Mouse (Mus musculus) kidney, adult 18-20 months (tissue): ENCODE measurements around the gene Hba-x.

ENCODE experiments used
- DNase-seq: peaks from one replicate; pipeline ENCODE4 v3.0.0; 2021

The Hba-x gene

DNA sequence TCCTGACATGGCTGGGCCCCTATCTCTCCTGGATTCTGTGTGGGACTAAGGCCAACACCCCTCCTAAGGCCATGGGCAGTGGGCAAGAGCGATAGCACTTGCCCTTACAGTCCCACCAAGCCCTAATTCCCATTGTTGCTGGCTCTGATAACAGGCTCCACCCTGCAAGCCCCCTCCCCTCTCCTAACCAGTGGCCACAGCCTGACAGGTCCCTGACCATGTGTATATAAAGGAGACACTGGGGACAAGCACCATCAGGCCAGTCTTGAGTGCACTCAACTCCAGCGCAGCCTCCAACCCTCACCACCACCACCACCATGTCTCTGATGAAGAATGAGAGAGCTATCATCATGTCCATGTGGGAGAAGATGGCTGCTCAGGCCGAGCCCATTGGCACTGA lies at the start of gene Hba-x:
Gene Hba-x (plus strand): TSS at position 54 of the 400 bp plus-strand sequence.
- DNase-seq = no peak

DNA sequence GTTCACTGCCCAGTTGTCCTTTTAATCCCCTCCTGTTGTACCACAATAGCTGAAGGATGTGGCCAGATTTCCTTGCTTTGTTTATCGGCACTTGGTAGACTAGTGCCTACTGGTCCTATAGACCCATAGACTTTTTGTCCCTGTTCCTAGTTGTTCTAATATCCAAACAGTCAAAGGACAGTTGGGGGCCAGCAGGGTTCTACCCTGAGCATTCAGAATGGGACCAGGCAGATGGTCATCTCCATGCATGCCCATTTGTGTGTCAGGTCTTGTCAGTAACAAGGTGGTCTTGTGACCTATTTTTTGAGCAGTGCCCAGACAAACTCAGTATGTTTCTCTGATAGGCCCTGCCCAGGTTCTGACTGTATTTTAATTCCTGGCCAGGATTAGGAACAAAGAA lies 49.2 kb upstream of the Hba-x start:
- no peak for DNase-seq

DNA sequence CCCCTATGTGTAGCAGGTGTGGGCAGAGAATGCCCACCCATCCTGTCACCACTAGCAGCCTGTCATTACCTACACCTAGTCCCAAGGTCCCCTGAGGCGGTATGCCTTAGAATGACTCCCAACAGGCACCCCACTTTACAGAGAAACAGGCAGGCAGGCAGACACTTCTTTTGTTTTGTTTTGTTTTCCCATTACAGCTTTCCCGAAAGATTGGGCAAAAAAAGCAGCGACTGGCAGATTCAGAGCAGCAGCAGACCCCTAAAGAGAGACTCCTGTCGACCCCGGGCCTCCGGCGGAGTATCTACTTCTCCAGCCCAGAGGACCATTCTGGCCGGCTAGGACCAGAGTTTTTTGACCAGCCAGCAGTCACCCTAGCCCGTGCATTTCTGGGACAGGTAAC lies 48.6 kb upstream of the Hba-x start:
- DNase-seq = no peak

DNA sequence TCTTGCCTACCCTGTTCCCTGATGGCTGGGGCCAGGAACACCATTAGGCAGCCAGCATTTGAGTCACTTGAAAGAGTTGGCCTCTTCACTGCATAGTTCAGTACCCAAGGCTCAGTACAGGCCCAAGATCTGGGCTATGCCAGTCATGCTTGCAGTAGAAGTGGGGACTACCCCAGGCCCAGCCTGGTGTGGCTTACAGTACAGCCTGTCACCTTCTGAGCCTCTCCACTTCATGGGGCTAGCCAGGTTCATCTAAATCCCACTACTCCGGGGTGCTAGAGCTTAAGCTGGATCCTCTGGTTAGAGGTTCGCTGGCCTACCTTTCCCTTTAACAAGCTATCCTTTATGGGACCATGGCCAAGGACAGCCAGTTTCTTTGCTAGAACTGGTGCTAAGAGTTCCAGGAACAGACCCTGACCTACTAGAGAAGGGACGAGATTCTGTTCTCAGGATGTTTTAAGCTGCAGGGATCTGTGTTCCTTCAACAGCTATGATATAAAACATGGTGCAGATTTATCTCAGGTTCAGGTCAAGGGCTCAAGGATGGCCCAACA lies 47.8 kb upstream of the Hba-x start:
- DNase-seq = no peak

DNA sequence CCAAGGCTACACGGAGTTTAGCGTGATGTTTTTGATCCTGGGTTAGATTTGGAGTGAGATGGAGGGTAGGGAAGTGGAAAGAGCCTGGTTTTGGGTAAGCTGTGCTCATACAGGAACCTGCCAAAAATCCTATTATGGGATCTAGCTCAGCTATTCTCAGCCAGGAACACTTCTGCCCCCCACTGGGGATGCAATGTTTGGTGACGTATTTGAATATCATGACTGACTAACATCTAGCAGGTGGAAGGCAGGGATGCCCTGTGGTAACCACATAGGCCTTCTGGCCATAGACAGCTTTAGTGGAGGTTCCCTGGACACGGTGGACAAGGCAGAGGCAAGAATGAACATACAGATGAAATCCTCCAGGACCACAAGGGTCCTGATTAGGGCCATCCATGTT lies 46.0 kb upstream of the Hba-x start:
- no peak for DNase-seq

DNA sequence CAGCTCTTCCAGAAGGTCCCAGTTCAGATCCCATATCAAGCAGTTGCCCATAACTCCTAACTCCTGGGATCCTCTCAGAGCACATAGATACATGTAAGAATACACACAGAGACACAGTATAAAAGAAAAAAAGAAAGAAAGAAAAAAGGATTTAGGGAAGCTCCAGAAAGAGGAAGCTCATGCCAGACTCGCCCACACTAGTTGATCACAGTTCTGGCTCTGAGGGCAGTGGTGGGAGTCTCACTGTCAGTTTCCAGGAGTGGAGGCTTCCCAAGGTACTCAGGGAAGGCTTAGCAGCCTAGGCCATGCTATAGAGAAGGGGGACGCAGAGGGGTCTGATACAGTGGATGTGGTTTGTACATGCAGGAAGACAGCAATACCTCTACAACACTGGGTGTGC lies 45.1 kb upstream of the Hba-x start:
- no peak for DNase-seq

- DNase-seq = no peak
Measured at GRCm38 (mm10) chr11:32232848-32233247, 43.4 kb upstream of the Hba-x start.

GRCm38 (mm10) chr11:32233895-32234294 lies 42.3 kb upstream of the Hba-x start:
- DNase-seq = no peak

DNA sequence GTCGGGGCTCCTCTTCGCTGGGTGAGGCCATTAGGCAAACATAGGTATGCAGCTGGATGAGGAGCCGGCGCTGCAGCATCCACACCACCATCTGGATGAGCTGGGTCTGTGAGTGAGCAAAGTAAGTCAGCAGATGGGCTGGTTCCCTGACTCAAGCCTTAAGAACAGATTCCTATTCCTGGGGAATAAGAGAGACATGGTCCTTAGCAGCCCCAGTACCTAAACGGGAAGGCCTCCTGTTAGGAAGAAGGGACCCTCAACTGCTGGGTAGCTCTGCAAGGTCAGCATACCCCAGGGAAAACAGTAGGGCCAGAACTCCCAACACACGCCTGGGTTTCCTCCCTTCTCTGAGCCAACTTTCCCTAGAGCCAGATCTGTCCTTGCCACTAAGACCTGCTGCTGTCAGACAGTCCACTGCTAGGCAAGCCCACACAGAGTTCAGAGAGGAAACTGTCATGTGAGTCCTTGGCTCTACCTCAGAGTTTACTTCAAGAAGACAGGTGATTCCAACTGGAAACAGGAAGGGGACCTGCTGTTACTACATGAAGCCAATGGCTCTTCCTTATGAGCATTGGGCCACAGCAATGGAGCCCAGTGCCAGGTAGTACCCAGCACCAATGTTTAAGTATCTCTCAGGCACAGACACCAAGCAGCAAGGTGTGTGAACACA lies 41.2 kb upstream of the Hba-x start:
- DNase-seq = no peak

DNA sequence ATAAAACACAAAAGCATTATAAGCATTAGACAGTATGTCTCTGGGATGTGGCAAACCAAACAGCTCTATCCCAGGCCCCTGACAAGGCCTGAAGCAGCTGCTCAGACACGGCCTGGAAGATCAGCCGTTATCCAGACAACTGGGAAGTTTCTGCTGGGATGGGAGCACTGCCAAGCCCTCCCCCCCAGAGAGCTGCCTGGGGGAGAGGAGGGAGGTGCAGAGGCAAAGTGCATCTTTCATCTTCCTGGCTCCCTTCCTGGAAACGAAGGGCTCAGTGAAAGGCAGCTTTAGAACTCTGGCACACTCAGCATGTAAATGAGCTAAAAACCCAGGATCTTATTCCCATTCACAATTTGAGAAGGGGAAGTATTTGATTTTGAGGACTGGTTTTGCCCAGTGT lies 40.6 kb upstream of the Hba-x start:
- DNase-seq = peak; percentile 82

GRCm38 (mm10) chr11:32236132-32236531 lies 40.1 kb upstream of the Hba-x start:
- no peak for DNase-seq

GRCm38 (mm10) chr11:32236712-32237410 lies 39.3 kb upstream of the Hba-x start:
- peak; percentile 65 for DNase-seq

DNA sequence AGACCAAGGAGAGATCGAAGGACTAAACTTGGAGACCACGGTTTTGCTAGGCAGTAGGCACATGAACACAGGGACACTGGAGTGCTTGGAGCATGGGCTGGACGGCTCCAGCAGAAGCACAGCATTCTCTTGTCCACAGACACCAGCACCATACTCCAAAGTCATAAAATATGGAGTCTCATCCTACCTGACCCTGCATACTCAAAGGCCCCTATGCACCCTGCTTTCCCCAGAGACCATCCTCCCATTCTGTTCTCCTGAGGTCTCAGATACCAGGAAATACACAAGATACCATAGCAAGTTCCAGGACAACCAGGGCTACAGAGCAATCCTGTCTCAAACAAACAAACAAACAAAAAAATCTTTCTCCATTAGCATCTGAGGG lies 38.8 kb upstream of the Hba-x start:
- no peak for DNase-seq

- DNase-seq = peak; percentile 85
Measured at GRCm38 (mm10) chr11:32238093-32238860, 37.9 kb upstream of the Hba-x start.

DNA sequence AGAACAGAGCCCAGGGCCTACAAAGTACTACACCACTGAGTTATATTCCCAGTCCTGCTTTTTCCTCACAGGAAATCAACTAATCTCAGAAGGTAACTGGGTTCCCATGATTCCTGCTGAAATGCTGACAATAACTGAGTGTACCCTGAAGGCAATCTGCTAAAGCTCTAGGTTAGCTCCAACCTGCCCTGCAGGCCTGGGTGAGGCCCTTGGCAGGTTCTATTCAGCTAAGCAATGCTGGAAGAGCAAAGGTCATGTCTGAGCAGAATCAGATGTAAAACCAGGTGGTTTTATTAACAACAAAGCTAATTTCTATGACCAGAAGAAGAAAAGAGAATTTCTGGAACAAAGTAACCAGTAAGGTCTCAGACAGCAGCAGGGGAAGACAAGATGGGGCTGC lies 34.8 kb upstream of the Hba-x start:
- no peak for DNase-seq

DNA sequence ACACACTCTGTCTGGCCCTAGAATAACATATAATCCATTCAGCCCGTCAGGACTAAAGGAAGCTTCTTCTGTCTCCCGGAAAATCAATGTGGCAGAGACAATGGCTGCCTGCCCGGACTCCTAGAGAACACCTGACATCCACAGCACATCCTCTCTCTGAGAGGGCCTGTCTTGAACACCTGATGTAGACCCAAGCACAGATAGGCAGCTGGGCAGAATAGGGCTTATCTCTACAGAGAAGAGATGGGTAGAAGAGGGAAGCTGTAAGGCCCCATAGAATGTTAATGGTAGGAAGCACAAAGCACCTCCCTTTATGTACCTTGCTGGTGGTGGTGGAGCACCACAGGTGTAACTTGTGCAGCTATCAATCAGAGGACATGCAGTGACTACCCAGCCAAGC lies 34.0 kb upstream of the Hba-x start:
- DNase-seq = no peak

DNA sequence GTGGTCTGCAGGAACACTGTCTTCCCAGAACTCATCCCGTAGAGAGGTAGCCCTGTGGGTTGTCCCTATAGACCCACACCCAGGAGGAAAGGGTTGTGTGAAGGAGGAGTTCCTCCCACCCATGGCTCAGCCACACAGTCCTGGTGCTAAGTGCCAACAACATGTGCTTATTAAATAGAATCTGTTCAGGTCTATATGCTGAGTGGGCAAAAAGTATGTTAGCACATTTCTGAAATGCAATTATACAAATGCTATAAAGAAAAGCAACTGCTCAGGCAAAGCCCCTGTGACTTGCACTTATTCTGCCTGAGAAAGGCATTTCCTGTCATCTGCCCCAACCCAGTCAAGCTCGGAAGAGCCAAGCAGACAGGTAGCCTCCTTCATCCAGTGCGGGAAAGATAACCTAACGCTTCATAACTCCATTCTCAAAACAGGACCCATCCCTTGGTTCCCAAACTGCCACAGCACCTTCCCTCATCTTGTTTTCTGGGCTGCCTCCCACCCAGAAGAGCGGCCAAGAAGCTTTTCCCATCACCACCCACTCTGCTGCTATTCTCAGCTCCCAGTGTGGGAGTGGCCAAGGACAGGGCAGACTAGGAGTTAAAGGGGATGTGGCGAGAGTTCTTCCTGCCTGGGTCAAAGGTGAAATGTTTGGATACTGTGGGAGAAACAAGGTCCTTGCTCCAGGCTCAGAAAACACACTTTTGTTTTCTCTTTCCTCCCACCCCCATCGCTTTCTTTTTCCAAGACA lies 32.8 kb upstream of the Hba-x start:
- no peak for DNase-seq

GRCm38 (mm10) chr11:32244064-32244463 lies 32.1 kb upstream of the Hba-x start:
- no peak for DNase-seq

DNA sequence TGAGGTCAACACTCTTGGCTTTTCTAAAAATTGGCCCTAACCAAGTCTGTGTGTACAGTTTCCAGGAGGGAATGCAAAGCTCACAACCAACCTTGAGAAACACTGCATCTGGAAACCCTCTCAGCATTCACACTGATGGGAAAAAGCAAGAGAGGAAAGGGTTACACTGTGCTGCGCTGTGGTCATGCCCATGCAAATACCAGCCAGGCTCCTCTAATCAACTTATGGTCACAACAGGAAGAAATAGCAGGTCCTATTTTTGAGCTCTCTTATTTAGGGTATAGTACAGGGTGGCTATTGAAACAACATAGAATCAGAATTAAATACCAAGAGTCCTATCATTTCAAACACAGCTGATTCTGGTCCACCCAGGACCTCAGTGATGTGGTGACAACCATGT lies 31.6 kb upstream of the Hba-x start:
- no peak for DNase-seq

DNA sequence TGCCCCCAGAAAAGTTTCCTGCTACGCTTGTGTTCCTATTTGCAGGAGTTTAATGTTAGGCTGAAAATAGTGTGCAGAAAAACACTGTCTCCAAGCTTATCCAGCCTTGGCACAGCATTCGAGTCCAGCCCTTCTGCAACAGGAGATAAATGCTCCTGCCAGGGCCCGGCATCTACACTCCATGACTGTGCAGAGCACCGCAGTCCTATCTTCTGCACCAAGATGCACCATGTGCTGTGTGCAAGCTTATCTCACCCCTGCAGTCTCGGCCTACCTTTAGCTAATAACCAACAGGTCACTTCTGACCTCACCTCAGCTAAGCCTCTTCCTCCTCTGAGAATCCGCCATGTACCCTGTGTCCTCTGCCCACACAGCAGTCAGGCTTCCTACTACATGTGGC lies 30.6 kb upstream of the Hba-x start:
- DNase-seq = no peak

- DNase-seq = no peak
Measured at GRCm38 (mm10) chr11:32247068-32247467, 29.1 kb upstream of the Hba-x start.

- no peak for DNase-seq
Measured at GRCm38 (mm10) chr11:32248350-32248749, 27.9 kb upstream of the Hba-x start.
